Mouse (Mus musculus) thymus, adult 2 months (tissue): ENCODE measurements around the gene Capn13. TPM values are rescaled to one million over a fixed set of nuclear protein-coding genes. Genes with fewer than 3 reads are reported as not detected.

Experiments used
- DNase-seq: peaks from one replicate; pipeline ENCODE4 v3.0.0; 2021
- H3K27ac ChIP-seq: fragments of 200-500 bp; 2 replicates; pipeline ENCODE4 v1.5.1; 2012; ENCODE audit warnings: low read length, control low read depth; ENCODE audit not compliant: control insufficient read depth, insufficient read depth
- H3K27me3 ChIP-seq: fragments of 200-500 bp; 2 replicates; pipeline ENCODE4 v1.6.1; 2012; ENCODE audit warnings: mild to moderate bottlenecking, low read length, moderate library complexity, mixed read lengths; ENCODE audit not compliant: control insufficient read depth, insufficient read depth
- H3K36me3 ChIP-seq: fragments of 200-500 bp; 2 replicates; pipeline ENCODE4 v1.6.1; 2012; ENCODE audit warnings: mild to moderate bottlenecking, low read length, moderate library complexity; ENCODE audit not compliant: control insufficient read depth, insufficient read depth
- H3K4me1 ChIP-seq: fragments of 200-500 bp; replicated peaks from 2 replicates; pipeline ENCODE4 v1.6.1; 2012; ENCODE audit warnings: low read length; ENCODE audit not compliant: control insufficient read depth, insufficient read depth
- H3K4me3 ChIP-seq: fragments of 200-500 bp; 2 replicates; pipeline ENCODE4 v1.5.1; 2012; ENCODE audit warnings: mild to moderate bottlenecking, low read length, control low read depth, moderate library complexity; ENCODE audit not compliant: control insufficient read depth, insufficient read depth
- CTCF ChIP-seq: fragments of 200-500 bp; IDR thresholded peaks from 2 replicates; pipeline ENCODE4 v1.5.1; 2012; ENCODE audit warnings: mild to moderate bottlenecking, control low read depth, low read length, moderate library complexity, borderline replicate concordance; ENCODE audit not compliant: control insufficient read depth, poor library complexity, insufficient read depth; ENCODE audit errors: extremely low read depth
- POLR2A ChIP-seq: fragments of 200-500 bp; IDR thresholded peaks from 2 replicates; pipeline ENCODE4 v1.6.1; 2012; ENCODE audit warnings: mild to moderate bottlenecking, low read length, control low read depth, moderate library complexity; ENCODE audit not compliant: control insufficient read depth, poor library complexity, insufficient read depth; ENCODE audit errors: extremely low read depth
- WGBS: fragments of 180-500 bp; shearing (Covaris S2); methylation state at CpG from one replicate; pipeline ENCODE4 v1.1.7; 2018; 5-methylcytosine and 5-hydroxymethylcytosine counted together
- polyA plus RNA-seq: library from polyadenylated mRNA; depleted of rRNA; stranded (reverse); fragments of >200 nt; gene quantifications from 2 replicates; pipeline ENCODE4 v1.2.3, GENCODE M21; 2012

Gene Capn13
- polyA plus RNA-seq, 1 experiment: 0.38 TPM

- TF ChIP-seq CTCF: no peak
- TF ChIP-seq POLR2A: no peak
- 66% methylated on average over 4 of the region's 4 CpGs for WGBS
- H3K4me1 ChIP-seq: no peaks in the 10 kb centered on the region
- no peaks in the 10 kb centered on the region for H3K27me3 ChIP-seq
- no peak for DNase-seq
- H3K27ac ChIP-seq: no peak overlapping the region
- no peaks in the 10 kb centered on the region for H3K36me3 ChIP-seq
- no peak overlapping the region for H3K4me3 ChIP-seq
These were observed 11.2 kb upstream of the Capn13 start for GRCm38 (mm10) chr17:73411817-73412216.

DNA sequence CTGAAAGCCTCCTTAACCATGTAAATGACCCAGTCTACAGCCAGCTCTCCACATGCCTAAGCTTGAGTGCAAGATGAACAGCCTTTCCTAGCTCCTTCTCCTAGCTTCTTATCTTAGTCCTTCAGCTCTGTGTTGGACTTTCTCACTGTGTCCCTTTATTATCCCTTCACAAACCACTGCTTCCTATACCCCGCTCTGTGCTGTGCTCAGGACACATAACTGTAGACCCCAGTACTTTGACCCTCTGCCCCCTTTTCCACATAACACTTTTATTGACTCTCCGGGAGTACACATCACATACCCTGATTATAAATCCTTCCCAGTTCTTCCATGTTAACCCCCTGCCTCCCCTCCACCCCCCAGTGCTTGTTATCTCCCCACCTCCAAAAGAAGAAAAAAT is 606 bp upstream of the Capn13 start:
- H3K27me3 ChIP-seq: no peaks in the 10 kb centered on the region
- 97% methylated on average over 2 of the region's 2 CpGs for WGBS

DNA sequence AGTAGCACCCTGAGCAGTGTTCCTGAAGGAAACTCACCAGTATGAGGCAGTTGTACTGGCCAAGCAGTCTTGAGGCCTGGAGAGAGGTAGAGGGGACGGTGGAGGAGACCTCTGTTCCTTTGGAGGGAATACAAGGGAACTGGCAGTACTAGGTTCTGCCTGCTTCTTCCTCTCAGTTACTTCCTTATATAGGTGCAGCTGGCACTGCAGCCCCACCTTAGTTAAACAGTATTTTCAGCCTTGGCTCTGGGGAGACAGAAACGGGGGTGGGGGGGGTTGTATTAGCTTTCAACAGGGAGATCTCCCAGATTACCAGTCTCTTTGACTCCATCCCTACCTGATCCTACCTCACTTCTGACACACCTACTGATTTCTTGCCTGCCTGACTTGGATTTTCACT is 1.5 kb downstream of the Capn13 start:
- Histone ChIP-seq H3K27me3 (no peaks in the 10 kb centered on the region), H3K27ac (no peak overlapping the region), H3K4me3 (no peak overlapping the region), H3K36me3 (no peaks in the 10 kb centered on the region), H3K4me1 (no peaks in the 10 kb centered on the region)
- no peak for DNase-seq
- 13% methylated on average over 2 of the region's 2 CpGs for WGBS
- TF ChIP-seq CTCF: no peak
- no peak for TF ChIP-seq POLR2A

More for the DNA sequence above, 606 bp upstream of the Capn13 start:
- Histone ChIP-seq H3K4me1 (no peaks in the 10 kb centered on the region), H3K4me3 (no peak overlapping the region), H3K27ac (no peak overlapping the region), H3K36me3 (no peaks in the 10 kb centered on the region)
- DNase-seq: no peak
- TF ChIP-seq CTCF (no peak), POLR2A (no peak)

DNA sequence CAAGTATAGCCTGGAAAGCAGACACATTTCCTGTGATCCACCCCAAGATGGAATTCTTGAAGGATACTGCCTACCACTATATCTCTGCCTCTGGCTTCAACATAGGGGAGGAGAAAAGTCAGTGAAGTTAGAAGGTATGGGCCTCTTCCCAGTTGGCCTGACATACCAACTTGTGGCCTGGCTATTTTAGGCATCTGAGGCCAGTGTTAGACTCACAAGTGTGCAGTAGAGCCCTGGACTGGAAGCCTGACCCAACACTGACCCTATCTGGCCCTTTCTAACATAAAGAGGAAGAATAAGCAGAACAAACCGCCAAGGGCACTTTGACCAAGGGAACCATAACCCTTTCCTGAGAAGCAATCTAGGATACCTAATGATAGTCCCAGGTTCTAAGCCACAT is 7.3 kb downstream of the Capn13 start:
- Histone ChIP-seq H3K36me3 (no peaks in the 10 kb centered on the region), H3K27me3 (no peaks in the 10 kb centered on the region), H3K4me3 (no peak overlapping the region), H3K4me1 (no peaks in the 10 kb centered on the region), H3K27ac (no peak overlapping the region)
- DNase-seq: no peak
- 86% methylated on average over 1 of the region's 1 CpGs for WGBS
- TF ChIP-seq POLR2A (no peak), CTCF (no peak)

GRCm38 (mm10) chr17:73391771-73392170 is 8.9 kb downstream of the Capn13 start:
- WGBS: 83% methylated on average over 4 of the region's 4 CpGs
- DNase-seq: no peak

DNA sequence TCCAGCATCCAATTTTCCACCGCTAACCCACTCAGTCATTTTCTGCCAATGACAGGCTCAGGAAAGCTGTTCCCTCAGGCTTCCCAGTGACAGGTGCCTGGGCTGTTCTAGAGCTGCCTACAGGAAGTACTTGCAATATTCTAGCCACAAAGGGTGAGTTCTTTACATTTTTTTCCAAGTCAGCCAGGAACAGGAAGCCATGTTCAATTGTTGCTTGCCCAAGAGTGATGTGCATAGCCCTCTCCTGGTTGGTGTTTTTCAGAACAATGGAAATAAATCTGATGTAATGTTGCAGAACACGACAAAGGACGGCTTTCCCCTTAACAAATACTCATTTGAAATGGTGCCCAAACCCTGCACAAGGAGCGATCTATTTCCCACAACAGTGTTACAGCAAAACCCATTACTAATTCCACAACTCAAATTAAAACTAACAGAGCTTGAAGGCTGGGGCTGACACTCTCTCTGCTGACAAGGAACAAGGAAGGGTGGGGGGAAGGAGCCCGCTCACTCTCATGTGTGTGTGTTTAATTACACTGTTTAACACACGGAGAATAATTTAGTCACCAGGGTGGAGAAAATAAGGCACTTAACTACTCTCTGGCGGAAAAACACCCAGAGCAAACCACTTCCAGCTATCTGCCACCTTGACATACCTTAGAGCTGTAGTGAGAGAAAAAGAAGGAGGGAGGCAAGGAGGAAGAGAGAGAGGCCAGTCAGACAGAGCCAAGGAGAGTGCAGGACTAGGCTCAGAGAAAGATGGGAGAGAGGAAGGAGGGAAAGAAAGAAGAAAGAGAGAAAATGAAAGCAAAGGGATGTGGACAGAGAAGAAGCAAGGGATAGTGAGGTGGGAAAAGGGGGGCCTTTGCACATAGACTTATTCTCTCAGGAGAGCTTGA is 10.2 kb downstream of the Capn13 start:
- H3K4me1 ChIP-seq: no peaks in the 10 kb centered on the region
- DNase-seq: no peak
- no peak overlapping the region for H3K27ac ChIP-seq
- H3K36me3 ChIP-seq: no peaks in the 10 kb centered on the region
- 63% methylated on average over 7 of the region's 7 CpGs for WGBS
- H3K4me3 ChIP-seq: no peak overlapping the region
- no peak for TF ChIP-seq POLR2A
- TF ChIP-seq CTCF: no peak
- no peaks in the 10 kb centered on the region for H3K27me3 ChIP-seq

More at GRCm38 (mm10) chr17:73391771-73392170, 8.9 kb downstream of the Capn13 start:
- Histone ChIP-seq H3K27ac (no peak overlapping the region), H3K27me3 (no peaks in the 10 kb centered on the region), H3K36me3 (no peaks in the 10 kb centered on the region), H3K4me3 (no peak overlapping the region), H3K4me1 (no peaks in the 10 kb centered on the region)
- TF ChIP-seq POLR2A (no peak), CTCF (no peak)
